Mouse (Mus musculus) heart, embryonic 12.5 days (tissue): Measurements from ENCODE around the gene Afdn. TPM values are rescaled to one million over a fixed set of nuclear protein-coding genes. Genes with fewer than 3 reads are reported as not detected.

Source experiments
- ATAC-seq: fragments of 200-750 bp; cut with Nextera tagmentation; 2 replicates; pipeline ENCODE4 v1.8.0; 2017; ENCODE audit warnings: moderate TSS enrichment, moderate library complexity; ENCODE audit not compliant: insufficient number of reproducible peaks, low FRiP score
- H3K27ac ChIP-seq: fragments of 300-500 bp; sonication (generic); 2 replicates; pipeline ENCODE4 v1.5.1; 2016; ENCODE audit warnings: mild to moderate bottlenecking, moderate library complexity; ENCODE audit not compliant: poor library complexity, severe bottlenecking
- H3K27me3 ChIP-seq: fragments of 300-500 bp; sonication (generic); replicated peaks from 2 replicates; pipeline ENCODE4 v1.6.1; 2016; ENCODE audit warnings: mild to moderate bottlenecking, moderate library complexity
- H3K36me3 ChIP-seq: fragments of 300-500 bp; sonication (generic); 2 replicates; pipeline ENCODE4 v1.6.1; 2016; ENCODE audit warnings: mild to moderate bottlenecking, moderate library complexity
- H3K4me1 ChIP-seq: fragments of 300-500 bp; sonication (generic); replicated peaks from 2 replicates; pipeline ENCODE4 v1.6.1; 2016; ENCODE audit warnings: mild to moderate bottlenecking
- H3K4me2 ChIP-seq: fragments of 300-500 bp; sonication (generic); 2 replicates; pipeline ENCODE4 v1.6.1; 2016; ENCODE audit warnings: mild to moderate bottlenecking, moderate library complexity
- H3K4me3 ChIP-seq: fragments of 300-500 bp; sonication (generic); 2 replicates; pipeline ENCODE4 v1.5.1; 2016; ENCODE audit warnings: mild to moderate bottlenecking
- H3K9ac ChIP-seq: fragments of 300-500 bp; sonication (generic); 2 replicates; pipeline ENCODE4 v1.6.1; 2016; ENCODE audit warnings: mild to moderate bottlenecking, moderate library complexity
- H3K9me3 ChIP-seq: fragments of 300-500 bp; sonication (generic); replicated peaks from 2 replicates; pipeline ENCODE4 v1.6.1; 2016; ENCODE audit warnings: mild to moderate bottlenecking, moderate library complexity
- WGBS: fragments of 180-500 bp; shearing (Covaris S2); methylation state at CpG from one replicate; pipeline ENCODE4 v1.1.7; 2016; 5-methylcytosine and 5-hydroxymethylcytosine counted together
- polyA plus RNA-seq: library from polyadenylated mRNA; unstranded; fragments of >200 nt; fragmentation: Nextera tagmentation; extraction: Ambion mirVana; gene quantifications from 2 replicates; pipeline ENCODE4 v1.2.1, GENCODE M21; 2016

Gene Afdn
- polyA plus RNA-seq, 1 experiment from 2014 or later: 106 TPM

DNA sequence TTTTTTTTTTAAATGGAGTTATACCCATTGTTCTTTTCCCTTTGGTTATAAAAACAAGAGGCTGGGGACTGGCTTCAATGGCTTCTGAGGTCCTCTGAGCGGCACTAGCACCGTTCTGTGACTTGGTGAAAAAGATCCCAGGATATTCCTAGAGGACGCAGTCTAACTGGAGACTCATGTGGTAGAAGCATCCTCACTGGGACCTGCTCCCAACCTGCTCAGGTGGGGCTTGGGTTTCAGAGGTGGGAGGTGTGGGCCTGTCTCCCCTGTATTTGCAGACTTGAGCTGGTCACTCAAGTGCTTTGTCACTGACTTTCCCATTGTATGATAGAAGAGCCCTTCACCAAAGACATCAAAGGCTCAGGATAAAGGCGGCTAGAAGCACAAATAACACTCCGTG, 20.4 kb upstream of the Afdn start:
- 58% methylated on average over 5 of the region's 5 CpGs for WGBS
- Histone ChIP-seq H3K9me3 (no peaks in the 10 kb centered on the region), H3K9ac (no peak overlapping the region), H3K4me3 (no peak overlapping the region), H3K27me3 (no peaks in the 10 kb centered on the region), H3K27ac (no peak overlapping the region), H3K4me2 (no peak overlapping the region), H3K36me3 (no peaks in the 10 kb centered on the region), H3K4me1 (peaks cover 76% of the 10 kb centered on the region)
- no peak for ATAC-seq

DNA sequence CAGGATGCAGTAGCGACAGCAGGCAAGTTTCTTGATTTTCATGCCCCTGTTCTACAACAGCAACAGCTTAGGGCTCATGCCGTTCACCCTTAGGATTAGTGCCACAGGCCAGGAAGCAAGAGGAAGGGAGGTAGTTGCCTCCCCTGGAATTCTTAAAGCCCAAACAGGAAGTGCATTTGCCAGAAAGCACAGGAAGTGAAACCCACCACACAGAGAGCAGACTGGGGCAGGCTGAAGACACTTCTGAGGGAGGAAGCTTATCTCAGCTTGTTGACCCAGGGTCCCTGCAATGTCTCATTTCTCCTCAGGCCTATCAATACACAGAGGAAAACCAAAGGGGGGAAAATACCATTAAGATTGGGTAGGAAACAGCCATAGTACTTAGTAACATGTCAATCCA, 19.5 kb upstream of the Afdn start:
- Histone ChIP-seq H3K4me1 (peaks cover 78% of the 10 kb centered on the region), H3K9ac (no peak overlapping the region), H3K27me3 (no peaks in the 10 kb centered on the region), H3K27ac (peak overlapping the region; percentile 44; the same call in 1 of the 2 replicates), H3K9me3 (no peaks in the 10 kb centered on the region), H3K4me3 (no peak overlapping the region), H3K4me2 (no peak overlapping the region), H3K36me3 (no peaks in the 10 kb centered on the region)
- ATAC-seq: no peak
- WGBS: 19% methylated on average over 2 of the region's 2 CpGs

DNA sequence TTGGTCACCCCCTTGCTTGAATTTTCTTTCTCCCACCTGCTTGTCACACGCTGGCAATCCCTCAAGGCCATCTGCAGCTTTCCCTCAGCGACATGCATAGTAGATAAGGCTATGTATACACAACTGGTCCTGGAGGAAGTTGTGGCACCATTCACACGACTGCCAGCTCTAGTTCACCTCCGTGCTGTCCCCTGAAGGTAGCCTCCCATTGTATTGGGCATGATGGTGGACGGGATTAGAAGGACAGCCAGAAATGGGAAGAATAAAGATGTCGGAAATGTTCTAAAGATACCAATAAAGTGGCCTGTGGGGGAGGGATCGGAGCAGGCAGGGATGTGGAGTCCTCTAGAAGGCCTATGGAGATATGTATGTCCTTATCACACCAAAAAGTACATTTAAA, 18.7 kb upstream of the Afdn start:
- WGBS: 55% methylated on average over 7 of the region's 7 CpGs
- no peak overlapping the region for H3K9ac ChIP-seq
- no peaks in the 10 kb centered on the region for H3K27me3 ChIP-seq
- H3K4me2 ChIP-seq: no peak overlapping the region
- no peak overlapping the region for H3K4me3 ChIP-seq
- no peak for ATAC-seq
- H3K4me1 ChIP-seq: peaks cover 74% of the 10 kb centered on the region
- H3K27ac ChIP-seq: no peak overlapping the region
- H3K9me3 ChIP-seq: no peaks in the 10 kb centered on the region
- no peaks in the 10 kb centered on the region for H3K36me3 ChIP-seq

GRCm38 (mm10) chr17:13742334-13742733, 18.0 kb upstream of the Afdn start:
- no peak for ATAC-seq
- Histone ChIP-seq H3K9ac (no peak overlapping the region), H3K4me1 (peaks cover 70% of the 10 kb centered on the region), H3K4me3 (no peak overlapping the region), H3K27me3 (no peaks in the 10 kb centered on the region), H3K27ac (no peak overlapping the region), H3K36me3 (no peaks in the 10 kb centered on the region), H3K9me3 (no peaks in the 10 kb centered on the region), H3K4me2 (no peak overlapping the region)
- 39% methylated on average over 2 of the region's 2 CpGs for WGBS

DNA sequence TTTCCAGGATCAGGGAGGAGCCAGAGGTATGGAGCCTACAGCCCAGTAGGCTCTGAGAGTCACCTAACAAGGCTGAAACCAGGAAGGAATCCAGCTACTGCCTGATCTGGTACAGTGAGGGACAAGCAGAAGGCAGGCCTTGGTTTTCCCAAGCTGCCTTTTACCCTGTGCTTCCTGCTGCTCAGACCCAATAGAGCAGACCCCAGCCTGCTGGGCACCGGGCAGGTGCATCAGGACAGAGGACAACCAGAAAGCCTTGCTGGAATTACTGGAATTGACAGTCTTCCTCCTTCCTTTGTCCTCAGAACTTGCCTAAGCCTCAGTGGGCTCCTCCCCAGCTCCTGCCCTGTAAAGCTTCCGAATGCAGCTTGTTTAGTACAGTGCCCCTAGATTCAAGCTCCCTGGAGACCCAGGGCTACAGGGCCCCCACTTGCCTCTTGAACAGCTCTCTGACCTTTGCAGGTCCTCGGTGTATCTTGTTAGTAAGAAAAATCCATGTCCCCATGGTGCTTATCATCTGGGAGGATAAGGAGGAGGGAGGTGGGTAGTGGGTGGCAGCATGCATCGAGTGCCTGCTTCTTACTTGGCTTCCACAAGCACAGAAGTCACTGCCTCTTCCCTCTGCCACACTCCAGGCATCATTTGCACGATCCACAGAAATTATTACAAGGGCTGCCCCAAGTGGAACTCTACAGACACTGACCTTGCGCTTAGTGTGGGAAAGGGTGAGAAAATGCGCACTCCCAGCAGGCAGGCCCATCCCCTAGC, 17.2 kb upstream of the Afdn start:
- H3K4me1 ChIP-seq: peaks cover 63% of the 10 kb centered on the region
- no peak for ATAC-seq
- no peaks in the 10 kb centered on the region for H3K27me3 ChIP-seq
- peak overlapping the region; percentile 9; the same call in 1 of the 2 replicates for H3K9ac ChIP-seq
- peak overlapping the region; percentile 8; the same call in 1 of the 2 replicates for H3K4me2 ChIP-seq
- peak overlapping the region; percentile 67 for H3K27ac ChIP-seq
- 20% methylated on average over 7 of the region's 7 CpGs for WGBS
- H3K4me3 ChIP-seq: no peak overlapping the region
- no peaks in the 10 kb centered on the region for H3K9me3 ChIP-seq
- no peaks in the 10 kb centered on the region for H3K36me3 ChIP-seq

- peaks cover 58% of the 10 kb centered on the region for H3K4me1 ChIP-seq
- H3K27ac ChIP-seq: peak overlapping the region; percentile 67
Observed at GRCm38 (mm10) chr17:13743709-13744079, 16.6 kb upstream of the Afdn start.

DNA sequence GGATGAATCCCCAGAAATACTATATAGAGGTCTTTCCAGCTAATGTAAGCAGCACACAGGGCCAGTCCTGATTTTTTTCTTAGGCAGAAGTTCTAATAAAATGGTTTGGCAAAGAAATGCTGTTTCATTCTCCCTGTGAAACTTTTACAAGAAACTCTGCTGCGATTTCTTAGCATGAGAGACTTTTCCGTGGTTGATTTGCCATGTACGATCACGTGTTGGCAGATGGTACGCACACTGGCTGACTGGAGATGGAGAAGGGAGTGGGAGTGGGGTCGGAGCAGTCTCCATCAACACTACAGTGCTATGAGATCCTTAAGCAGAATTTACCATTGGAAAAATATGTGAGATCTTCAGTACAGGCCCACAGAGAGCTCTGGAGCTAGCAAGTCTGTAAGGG, 16.1 kb upstream of the Afdn start:
- H3K27me3 ChIP-seq: no peaks in the 10 kb centered on the region
- 71% methylated on average over 6 of the region's 6 CpGs for WGBS
- no peak for ATAC-seq

More at GRCm38 (mm10) chr17:13743709-13744079, 16.6 kb upstream of the Afdn start:
- Histone ChIP-seq H3K4me3 (no peak overlapping the region), H3K9me3 (no peaks in the 10 kb centered on the region), H3K4me2 (peak overlapping the region; percentile 8; the same call in 1 of the 2 replicates), H3K9ac (peak overlapping the region; percentile 9; the same call in 1 of the 2 replicates), H3K27me3 (no peaks in the 10 kb centered on the region), H3K36me3 (no peaks in the 10 kb centered on the region)
- ATAC-seq: no peak
- WGBS: 11% methylated on average over 5 of the region's 5 CpGs

DNA sequence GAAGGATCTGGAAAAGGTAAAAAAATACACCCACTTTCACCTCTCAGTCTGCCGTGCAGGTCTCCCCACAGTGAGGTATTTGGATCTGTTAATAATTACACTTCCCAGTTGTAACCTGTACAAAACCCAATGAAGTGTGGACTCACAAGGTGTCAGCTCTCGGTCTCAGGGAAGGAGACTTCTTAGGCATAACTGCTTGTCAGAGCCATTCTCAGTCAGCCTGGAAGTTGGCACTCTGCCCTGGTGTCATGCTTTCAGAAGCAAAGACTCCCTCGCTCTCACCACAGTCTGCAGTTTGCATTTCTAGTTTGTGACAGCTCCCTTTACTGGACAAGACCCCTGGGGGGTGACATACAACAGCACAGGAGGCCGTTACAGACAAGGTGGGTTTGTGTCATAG, 15.5 kb upstream of the Afdn start:
- H3K9me3 ChIP-seq: no peaks in the 10 kb centered on the region
- no peaks in the 10 kb centered on the region for H3K36me3 ChIP-seq
- no peak overlapping the region; the same call in 1 of the 2 replicates for H3K4me2 ChIP-seq
- 21% methylated on average over 4 of the region's 4 CpGs for WGBS
- peak overlapping the region; percentile 67 for H3K27ac ChIP-seq
- H3K4me3 ChIP-seq: no peak overlapping the region
- H3K27me3 ChIP-seq: no peaks in the 10 kb centered on the region
- ATAC-seq: 0 out of 2 replicates have a peak, but pooled peaks have one; percentile 49
- peaks cover 58% of the 10 kb centered on the region for H3K4me1 ChIP-seq
- H3K9ac ChIP-seq: 0 out of 2 replicates have a peak overlapping the region, but pooled peaks have one; percentile 14

More for the DNA sequence above, 16.1 kb upstream of the Afdn start:
- Histone ChIP-seq H3K36me3 (no peaks in the 10 kb centered on the region), H3K27ac (peak overlapping the region; percentile 67), H3K9ac (no peak overlapping the region; the same call in 1 of the 2 replicates), H3K4me1 (peaks cover 58% of the 10 kb centered on the region), H3K4me2 (no peak overlapping the region), H3K9me3 (no peaks in the 10 kb centered on the region), H3K4me3 (no peak overlapping the region)

GRCm38 (mm10) chr17:13745373-13745772, 15.0 kb upstream of the Afdn start:
- Histone ChIP-seq H3K4me3 (no peak overlapping the region), H3K4me1 (peaks cover 55% of the 10 kb centered on the region), H3K9me3 (no peaks in the 10 kb centered on the region), H3K36me3 (no peaks in the 10 kb centered on the region), H3K27me3 (no peaks in the 10 kb centered on the region), H3K27ac (peak overlapping the region; percentile 67), H3K4me2 (no peak overlapping the region), H3K9ac (no peak overlapping the region)
- ATAC-seq: no peak
- WGBS: 45% methylated on average over 2 of the region's 2 CpGs

DNA sequence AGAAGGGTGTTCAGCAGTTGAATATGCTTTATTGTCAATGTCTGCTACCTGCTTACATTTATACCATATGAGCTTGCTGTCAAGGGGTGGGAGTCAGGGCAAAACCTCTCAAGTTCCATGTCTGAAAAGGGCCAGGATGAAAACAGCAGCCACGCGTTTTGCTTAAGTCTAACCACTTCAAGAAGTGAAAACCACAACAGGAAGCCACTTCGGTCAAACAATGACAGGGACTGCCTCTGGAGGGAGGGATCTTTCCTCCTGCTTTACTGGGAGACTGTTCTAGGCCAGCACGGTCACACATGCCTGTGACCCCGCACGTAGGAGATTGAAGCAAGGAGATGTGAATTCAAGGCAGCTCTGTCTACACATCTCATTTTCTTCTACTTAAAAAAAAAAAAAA, 14.0 kb upstream of the Afdn start:
- H3K4me2 ChIP-seq: no peak overlapping the region
- 53% methylated on average over 6 of the region's 6 CpGs for WGBS
- H3K9ac ChIP-seq: no peak overlapping the region
- no peaks in the 10 kb centered on the region for H3K9me3 ChIP-seq
- no peak overlapping the region for H3K27ac ChIP-seq
- no peak overlapping the region for H3K4me3 ChIP-seq
- no peaks in the 10 kb centered on the region for H3K36me3 ChIP-seq
- H3K27me3 ChIP-seq: no peaks in the 10 kb centered on the region
- H3K4me1 ChIP-seq: peaks cover 45% of the 10 kb centered on the region
- no peak for ATAC-seq

DNA sequence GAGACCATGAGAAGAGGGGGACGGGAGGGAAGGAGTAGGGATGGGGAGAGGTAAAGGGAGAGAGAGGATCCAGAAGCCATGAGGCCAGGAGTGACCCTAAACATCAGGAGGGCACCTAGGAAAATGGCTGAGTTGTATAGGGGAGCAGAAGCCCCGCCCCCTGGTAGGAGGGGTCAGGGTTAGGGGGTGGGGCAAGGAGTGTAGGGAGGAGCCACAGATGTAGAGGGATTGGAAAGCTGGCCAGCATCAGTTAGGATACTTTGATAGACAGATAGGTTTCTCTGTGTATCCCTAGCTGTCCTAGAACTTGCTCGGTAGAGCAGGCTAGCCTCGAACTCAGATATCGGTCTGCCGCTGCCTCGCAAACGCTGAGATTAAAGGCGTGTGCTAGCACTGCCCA, 12.7 kb upstream of the Afdn start:
- Histone ChIP-seq H3K36me3 (no peaks in the 10 kb centered on the region), H3K4me1 (peaks cover 33% of the 10 kb centered on the region), H3K9me3 (no peaks in the 10 kb centered on the region), H3K4me2 (no peak overlapping the region), H3K27ac (no peak overlapping the region), H3K4me3 (no peak overlapping the region), H3K27me3 (no peaks in the 10 kb centered on the region), H3K9ac (no peak overlapping the region)
- WGBS: 88% methylated on average over 9 of the region's 9 CpGs
- no peak for ATAC-seq
